Mouse (Mus musculus): ENCODE results near the gene Snx30. TPM values are rescaled to one million over a fixed set of nuclear protein-coding genes. Genes with fewer than 3 reads are reported as not detected.

Snx30 gene
- polyA plus RNA-seq, 1 experiment from 2014 or later: 16.5 TPM

- Histone ChIP-seq H3K4me3 (ENCODE audit: low read length) (no peak overlapping the region), H3K27ac (ENCODE audit: low read depth, low read length) (no peak overlapping the region), H3K27me3 (replicated peaks; ENCODE audit: control insufficient read depth, insufficient read depth, low read length) (no peaks in the 10 kb centered on the region), H3K36me3 (ENCODE audit: control insufficient read depth, insufficient read depth, low read length) (peaks cover 12% of the 10 kb centered on the region), H3K9me3 (ENCODE audit: control insufficient read depth, low read length) (no peaks in the 10 kb centered on the region), H3K4me1 (ENCODE audit: control insufficient read depth, insufficient read depth, low read depth, low read length) (no peaks in the 10 kb centered on the region), H3K4me2 (ENCODE audit: low read length) (no peak overlapping the region), H3K9ac (ENCODE audit: low read depth, low read length) (no peak overlapping the region)
- WGBS: 97% methylated on average over 3 of the region's 3 CpGs
- ATAC-seq: no peak
These were observed 89.4 kb downstream of the Snx30 start for GRCm38 (mm10) chr4:59894977-59895575.

- WGBS: 68% methylated on average over 5 of the region's 5 CpGs
- no peak overlapping the region for H3K4me3 ChIP-seq (ENCODE audit: low read length)
- no peak for ATAC-seq
- H3K9ac ChIP-seq (ENCODE audit: low read depth, low read length): no peak overlapping the region
- H3K27ac ChIP-seq (ENCODE audit: low read depth, low read length): no peak overlapping the region
- H3K9me3 ChIP-seq (ENCODE audit: control insufficient read depth, low read length): no peaks in the 10 kb centered on the region
- H3K4me1 ChIP-seq (ENCODE audit: control insufficient read depth, insufficient read depth, low read depth, low read length): no peaks in the 10 kb centered on the region
- no peaks in the 10 kb centered on the region for H3K27me3 ChIP-seq (replicated peaks; ENCODE audit: control insufficient read depth, insufficient read depth, low read length)
- H3K36me3 ChIP-seq (ENCODE audit: control insufficient read depth, insufficient read depth, low read length): peaks cover 12% of the 10 kb centered on the region
- H3K4me2 ChIP-seq (ENCODE audit: low read length): no peak overlapping the region
These were observed 90.4 kb downstream of the Snx30 start for GRCm38 (mm10) chr4:59896000-59896399.

- Histone ChIP-seq H3K4me3 (ENCODE audit: low read length) (no peak overlapping the region), H3K27me3 (replicated peaks; ENCODE audit: control insufficient read depth, insufficient read depth, low read length) (no peaks in the 10 kb centered on the region), H3K9ac (ENCODE audit: low read depth, low read length) (no peak overlapping the region), H3K27ac (ENCODE audit: low read depth, low read length) (no peak overlapping the region), H3K4me2 (ENCODE audit: low read length) (no peak overlapping the region), H3K4me1 (ENCODE audit: control insufficient read depth, insufficient read depth, low read depth, low read length) (no peaks in the 10 kb centered on the region), H3K36me3 (ENCODE audit: control insufficient read depth, insufficient read depth, low read length) (peaks cover 12% of the 10 kb centered on the region), H3K9me3 (ENCODE audit: control insufficient read depth, low read length) (no peaks in the 10 kb centered on the region)
- 89% methylated on average over 12 of the region's 12 CpGs for WGBS
- no peak for ATAC-seq
These were observed 92.3 kb downstream of the Snx30 start for GRCm38 (mm10) chr4:59897814-59898520.

- no peaks in the 10 kb centered on the region for H3K9me3 ChIP-seq (ENCODE audit: control insufficient read depth, low read length)
- H3K27ac ChIP-seq (ENCODE audit: low read depth, low read length): no peak overlapping the region
- H3K4me3 ChIP-seq (ENCODE audit: low read length): no peak overlapping the region
- no peaks in the 10 kb centered on the region for H3K4me1 ChIP-seq (ENCODE audit: control insufficient read depth, insufficient read depth, low read depth, low read length)
- H3K9ac ChIP-seq (ENCODE audit: low read depth, low read length): no peak overlapping the region
- no peaks in the 10 kb centered on the region for H3K27me3 ChIP-seq (replicated peaks; ENCODE audit: control insufficient read depth, insufficient read depth, low read length)
- no peak for ATAC-seq
- 90% methylated on average over 9 of the region's 9 CpGs for WGBS
- H3K4me2 ChIP-seq (ENCODE audit: low read length): no peak overlapping the region
- H3K36me3 ChIP-seq (ENCODE audit: control insufficient read depth, insufficient read depth, low read length): peaks cover 12% of the 10 kb centered on the region
These were observed 92.9 kb downstream of the Snx30 start for GRCm38 (mm10) chr4:59898521-59898919.

- no peak overlapping the region for H3K4me3 ChIP-seq (ENCODE audit: low read length)
- no peak for ATAC-seq
- H3K27ac ChIP-seq (ENCODE audit: low read depth, low read length): no peak overlapping the region
- H3K9me3 ChIP-seq (ENCODE audit: control insufficient read depth, low read length): no peaks in the 10 kb centered on the region
- H3K9ac ChIP-seq (ENCODE audit: low read depth, low read length): no peak overlapping the region
- 87% methylated on average over 6 of the region's 6 CpGs for WGBS
- H3K36me3 ChIP-seq (ENCODE audit: control insufficient read depth, insufficient read depth, low read length): peaks cover 7% of the 10 kb centered on the region
- no peaks in the 10 kb centered on the region for H3K27me3 ChIP-seq (replicated peaks; ENCODE audit: control insufficient read depth, insufficient read depth, low read length)
- H3K4me2 ChIP-seq (ENCODE audit: low read length): no peak overlapping the region
- H3K4me1 ChIP-seq (ENCODE audit: control insufficient read depth, insufficient read depth, low read depth, low read length): no peaks in the 10 kb centered on the region
These were observed 96.2 kb downstream of the Snx30 start for GRCm38 (mm10) chr4:59901810-59902209.

GRCm38 (mm10) chr4:59902547-59902946 is 96.9 kb downstream of the Snx30 start:
- Histone ChIP-seq H3K9ac (ENCODE audit: low read depth, low read length) (no peak overlapping the region), H3K4me2 (ENCODE audit: low read length) (no peak overlapping the region), H3K27me3 (replicated peaks; ENCODE audit: control insufficient read depth, insufficient read depth, low read length) (no peaks in the 10 kb centered on the region), H3K36me3 (ENCODE audit: control insufficient read depth, insufficient read depth, low read length) (peaks cover 7% of the 10 kb centered on the region), H3K4me1 (ENCODE audit: control insufficient read depth, insufficient read depth, low read depth, low read length) (no peaks in the 10 kb centered on the region), H3K9me3 (ENCODE audit: control insufficient read depth, low read length) (no peaks in the 10 kb centered on the region), H3K27ac (ENCODE audit: low read depth, low read length) (no peak overlapping the region), H3K4me3 (ENCODE audit: low read length) (no peak overlapping the region)
- WGBS: 74% methylated on average over 6 of the region's 6 CpGs
- no peak for ATAC-seq

GRCm38 (mm10) chr4:59907092-59907491 is 101.5 kb downstream of the Snx30 start:
- Histone ChIP-seq H3K9ac (ENCODE audit: low read depth, low read length) (no peak overlapping the region), H3K9me3 (ENCODE audit: control insufficient read depth, low read length) (no peaks in the 10 kb centered on the region), H3K27ac (ENCODE audit: low read depth, low read length) (no peak overlapping the region), H3K36me3 (ENCODE audit: control insufficient read depth, insufficient read depth, low read length) (peaks cover 2% of the 10 kb centered on the region; the same call in 1 of the 2 replicates), H3K4me1 (ENCODE audit: control insufficient read depth, insufficient read depth, low read depth, low read length) (no peaks in the 10 kb centered on the region), H3K27me3 (replicated peaks; ENCODE audit: control insufficient read depth, insufficient read depth, low read length) (no peaks in the 10 kb centered on the region), H3K4me2 (ENCODE audit: low read length) (no peak overlapping the region), H3K4me3 (ENCODE audit: low read length) (no peak overlapping the region)
- no peak for ATAC-seq
- WGBS: 82% methylated on average over 6 of the region's 6 CpGs

GRCm38 (mm10) chr4:59907657-59908230 is 102.1 kb downstream of the Snx30 start:
- Histone ChIP-seq H3K27me3 (replicated peaks; ENCODE audit: control insufficient read depth, insufficient read depth, low read length) (no peaks in the 10 kb centered on the region), H3K27ac (ENCODE audit: low read depth, low read length) (no peak overlapping the region), H3K9ac (ENCODE audit: low read depth, low read length) (no peak overlapping the region), H3K4me1 (ENCODE audit: control insufficient read depth, insufficient read depth, low read depth, low read length) (no peaks in the 10 kb centered on the region), H3K4me3 (ENCODE audit: low read length) (no peak overlapping the region), H3K36me3 (ENCODE audit: control insufficient read depth, insufficient read depth, low read length) (peaks cover 2% of the 10 kb centered on the region; the same call in 1 of the 2 replicates), H3K4me2 (ENCODE audit: low read length) (no peak overlapping the region), H3K9me3 (ENCODE audit: control insufficient read depth, low read length) (no peaks in the 10 kb centered on the region)
- 0 out of 2 replicates have a peak, but pooled peaks have one; percentile 29 for ATAC-seq
- 50% methylated on average over 10 of the region's 10 CpGs for WGBS

- Histone ChIP-seq H3K27me3 (replicated peaks; ENCODE audit: control insufficient read depth, insufficient read depth, low read length) (no peaks in the 10 kb centered on the region; the same call in 1 of the 2 replicates), H3K4me1 (ENCODE audit: control insufficient read depth, insufficient read depth, low read depth, low read length) (no peaks in the 10 kb centered on the region), H3K9me3 (ENCODE audit: control insufficient read depth, low read length) (no peaks in the 10 kb centered on the region), H3K36me3 (ENCODE audit: control insufficient read depth, insufficient read depth, low read length) (no peaks in the 10 kb centered on the region), H3K9ac (ENCODE audit: low read depth, low read length) (no peak overlapping the region), H3K27ac (ENCODE audit: low read depth, low read length) (no peak overlapping the region), H3K4me2 (ENCODE audit: low read length) (no peak overlapping the region), H3K4me3 (ENCODE audit: low read length) (no peak overlapping the region)
- ATAC-seq: no peak
- 99% methylated on average over 2 of the region's 2 CpGs for WGBS
These were observed 103.1 kb downstream of the Snx30 start for GRCm38 (mm10) chr4:59908785-59909184.

Data from hindbrain, embryonic 16.5 days (tissue).